ENCODE assay signal across 10 mouse cellular contexts in genomic region chr4:148074521-148075189, GRCm38 (mm10). TPM values are rescaled to one million over a fixed set of nuclear protein-coding genes. Genes with fewer than 3 reads are reported as not detected.
DNase-seq lines count a peak whose midpoint lies in the region; ATAC-seq and TF ChIP-seq lines count a peak whose summit lies in the region.
"Had no signal": no experiment of that assay in that cellular context is flagged by ENCODE, and none has a peak within 500 bp of the region (broad histone marks: within the 10 kb centered on the region; RNA-seq: fewer than 3 reads in every experiment).

No protein-coding gene starts in this region.

- H3K36me3 ChIP-seq in embryonic facial prominence, embryonic 13.5 days: no peaks in the 10 kb centered on the region; the same call in 1 of the 2 replicates
- peaks cover 1% of the 10 kb centered on the region; the same call in 1 of the 2 replicates for H3K36me3 ChIP-seq in intestine, postnatal 0 days (ENCODE audit: control insufficient read depth, insufficient read depth)
- no peaks in the 10 kb centered on the region for H3K36me3 ChIP-seq in neural tube, embryonic 13.5 days

- H3K4me2 ChIP-seq in embryonic facial prominence, embryonic 13.5 days: peak overlapping the region; percentile 58
- H3K4me2 ChIP-seq in intestine, postnatal 0 days (replicated peaks; ENCODE audit: low read depth): peak overlapping the region; percentile 65
- H3K4me2 ChIP-seq in neural tube, embryonic 13.5 days: peak overlapping the region; percentile 54

- H3K27me3 ChIP-seq in embryonic facial prominence, embryonic 13.5 days: no peaks in the 10 kb centered on the region
- no peaks in the 10 kb centered on the region for H3K27me3 ChIP-seq in intestine, postnatal 0 days (replicated peaks; ENCODE audit: control insufficient read depth, insufficient read depth, low read length)
- H3K27me3 ChIP-seq in neural tube, embryonic 13.5 days: no peaks in the 10 kb centered on the region
- H3K27me3 ChIP-seq: Patski had no signal

- no peak for ATAC-seq in embryonic facial prominence, embryonic 13.5 days (ENCODE audit: insufficient number of reproducible peaks, insufficient read depth, low FRiP score, low TSS enrichment, low read depth)
- ATAC-seq in intestine, postnatal 0 days: no peak
- peak; percentile 12; the same call in 1 of the 2 replicates for ATAC-seq in neural tube, embryonic 13.5 days (ENCODE audit: low read depth)
- ATAC-seq: Patski had no signal

- DNase-seq in gastrocnemius, adult 2 months: no peak
- no peak for DNase-seq in gastrocnemius, postnatal 4 days (ENCODE audit: low spot score in 2 of 2)
- DNase-seq in CD4-positive, CD25-positive, alpha-beta regulatory T cell, adult 2 months (ENCODE audit: low read depth, low spot score): peak; percentile 67
- DNase-seq in frontal cortex, adult 2 months (ENCODE audit: extremely low spot score in 1 of 2, low spot score in 1 of 2): no peak
- DNase-seq in urinary bladder, postnatal 25 days (ENCODE audit: low spot score): no peak

- intact Hi-C loops in gastrocnemius, adult 2 months (cut with DNase I): no loop called here

- TF ChIP-seq CTCF in gastrocnemius, adult 2 months (IDR thresholded peaks at IDR 0.05): peak; percentile 57
- TF ChIP-seq CTCF in intestine, postnatal 0 days (IDR thresholded peaks at IDR 0.05; ENCODE audit: low read depth): peak; percentile 64

- peak overlapping the region; percentile 63 for H3K4me3 ChIP-seq in gastrocnemius, adult 2 months
- H3K4me3 ChIP-seq in embryonic facial prominence, embryonic 13.5 days: peak overlapping the region; percentile 37
- peak overlapping the region; percentile 31 for H3K4me3 ChIP-seq in intestine, postnatal 0 days (ENCODE audit: low read depth, low read length)
- H3K4me3 ChIP-seq in neural tube, embryonic 13.5 days: peak overlapping the region; percentile 29
- H3K4me3 ChIP-seq: myocyte had no signal

- H3K9ac ChIP-seq in embryonic facial prominence, embryonic 13.5 days: peak overlapping the region; percentile 57
- no peak overlapping the region for H3K9ac ChIP-seq in intestine, postnatal 0 days (ENCODE audit: low read depth, low read length)
- 0 out of 2 replicates have a peak overlapping the region, but pooled peaks have one; percentile 3 for H3K9ac ChIP-seq in neural tube, embryonic 13.5 days

- peaks cover 3% of the 10 kb centered on the region; the same call in 1 of the 2 replicates for H3K4me1 ChIP-seq in embryonic facial prominence, embryonic 13.5 days
- H3K4me1 ChIP-seq in intestine, postnatal 0 days (replicated peaks; ENCODE audit: control insufficient read depth, insufficient read depth, low read length): 0 out of 2 replicates have a peak, but pooled peaks cover 2% of the 10 kb centered on the region
- 0 out of 2 replicates have a peak, but pooled peaks cover 9% of the 10 kb centered on the region for H3K4me1 ChIP-seq in neural tube, embryonic 13.5 days (replicated peaks)

- 47% methylated on average over 17 of the region's 17 CpGs for WGBS in embryonic facial prominence, embryonic 13.5 days
- 33% methylated on average over 17 of the region's 17 CpGs for WGBS in intestine, postnatal 0 days
- WGBS in neural tube, embryonic 13.5 days: 53% methylated on average over 17 of the region's 17 CpGs

- no peaks in the 10 kb centered on the region for H3K9me3 ChIP-seq in embryonic facial prominence, embryonic 13.5 days
- no peaks in the 10 kb centered on the region for H3K9me3 ChIP-seq in intestine, postnatal 0 days (ENCODE audit: control insufficient read depth)
- H3K9me3 ChIP-seq in neural tube, embryonic 13.5 days: no peaks in the 10 kb centered on the region

- H3K27ac ChIP-seq in gastrocnemius, adult 2 months: peak overlapping the region; percentile 72
- no peak overlapping the region for H3K27ac ChIP-seq in embryonic facial prominence, embryonic 13.5 days
- H3K27ac ChIP-seq in intestine, postnatal 0 days (ENCODE audit: low read depth, low read length): no peak overlapping the region
- no peak overlapping the region for H3K27ac ChIP-seq in neural tube, embryonic 13.5 days (replicated peaks)

RNA-seq across cellular contexts. Expression of gene Agtrap, which starts 13.2 kb away (rescaled TPM):
- total RNA-seq in gastrocnemius, adult 2 months (2021): 10 to 100 TPM in 1 of 2 experiments, 1 to 10 TPM in 1; 9.8 to 12.6 TPM
- total RNA-seq in gastrocnemius, postnatal 4 days (2021): 10 to 100 TPM; 20.5 to 22.7 TPM
- polyA plus RNA-seq in embryonic facial prominence, embryonic 13.5 days (2015; fragmentation: Nextera tagmentation; extraction: Ambion mirVana): 9.7 and 10.1 TPM in 2 replicates
- polyA plus RNA-seq in intestine, postnatal 0 days (2015; fragmentation: Nextera tagmentation; extraction: Ambion mirVana): 27.7 and 31.3 TPM in 2 replicates
- polyA plus RNA-seq in neural tube, embryonic 13.5 days (2015; fragmentation: Nextera tagmentation; extraction: Ambion mirVana): 6.5 and 7.3 TPM in 2 replicates
- 7.5 and 9.6 TPM in 2 replicates for polyA plus RNA-seq in frontal cortex, adult 2 months (2012; rRNA removed)

RNA-seq across cellular contexts. Expression of gene Mthfr, which starts 35.8 kb away (rescaled TPM):
- total RNA-seq in gastrocnemius, adult 2 months (2021): 10 to 100 TPM in 1 of 2 experiments, 1 to 10 TPM in 1; 6.9 to 14.2 TPM
- total RNA-seq in gastrocnemius, postnatal 4 days (2021): 10 to 100 TPM; 30.2 to 32.2 TPM
- 20.8 and 22.4 TPM in 2 replicates for polyA plus RNA-seq in embryonic facial prominence, embryonic 13.5 days (2015; fragmentation: Nextera tagmentation; extraction: Ambion mirVana)
- 11.7 and 12.6 TPM in 2 replicates for polyA plus RNA-seq in intestine, postnatal 0 days (2015; fragmentation: Nextera tagmentation; extraction: Ambion mirVana)
- polyA plus RNA-seq in neural tube, embryonic 13.5 days (2015; fragmentation: Nextera tagmentation; extraction: Ambion mirVana): 19.9 and 20.9 TPM in 2 replicates
- polyA plus RNA-seq in frontal cortex, adult 2 months (2012; rRNA removed): 28.7 and 34.2 TPM in 2 replicates

RNA-seq across cellular contexts. Expression of gene Clcn6, which starts 36.0 kb away (rescaled TPM):
- 1 to 10 TPM; 4.7 to 5.0 TPM for total RNA-seq in gastrocnemius, adult 2 months (2021)
- total RNA-seq in gastrocnemius, postnatal 4 days (2021): 10 to 100 TPM; 13.6 to 14.4 TPM
- polyA plus RNA-seq in embryonic facial prominence, embryonic 13.5 days (2015; fragmentation: Nextera tagmentation; extraction: Ambion mirVana): 8.7 and 8.8 TPM in 2 replicates
- polyA plus RNA-seq in intestine, postnatal 0 days (2015; fragmentation: Nextera tagmentation; extraction: Ambion mirVana): 2.5 and 3.1 TPM in 2 replicates
- polyA plus RNA-seq in neural tube, embryonic 13.5 days (2015; fragmentation: Nextera tagmentation; extraction: Ambion mirVana): 31.7 and 32.4 TPM in 2 replicates
- polyA plus RNA-seq in frontal cortex, adult 2 months (2012; rRNA removed): 42.8 and 46.9 TPM in 2 replicates

RNA-seq across cellular contexts. Expression of gene Mad2l2, which starts 55.5 kb away (rescaled TPM):
- 10 to 100 TPM; 10.3 to 18.0 TPM for total RNA-seq in gastrocnemius, adult 2 months (2021)
- 10 to 100 TPM; 19.0 to 20.4 TPM for total RNA-seq in gastrocnemius, postnatal 4 days (2021)
- 70.6 and 76.3 TPM in 2 replicates for polyA plus RNA-seq in embryonic facial prominence, embryonic 13.5 days (2015; fragmentation: Nextera tagmentation; extraction: Ambion mirVana)
- polyA plus RNA-seq in intestine, postnatal 0 days (2015; fragmentation: Nextera tagmentation; extraction: Ambion mirVana): 22.6 and 24.9 TPM in 2 replicates
- polyA plus RNA-seq in neural tube, embryonic 13.5 days (2015; fragmentation: Nextera tagmentation; extraction: Ambion mirVana): 98.7 and 116 TPM in 2 replicates
- 24.8 and 27.8 TPM in 2 replicates for polyA plus RNA-seq in frontal cortex, adult 2 months (2012; rRNA removed)

RNA-seq across cellular contexts. Expression of gene Draxin, which starts 55.8 kb away (rescaled TPM):
- total RNA-seq in gastrocnemius, adult 2 months (2021): under 1 TPM in 1 of 2 experiments, not detected in 1; 0.03 TPM
- total RNA-seq in gastrocnemius, postnatal 4 days (2021): under 1 TPM; 0.39 to 0.44 TPM
- polyA plus RNA-seq in embryonic facial prominence, embryonic 13.5 days (2015; fragmentation: Nextera tagmentation; extraction: Ambion mirVana): 0.78 and 1.1 TPM in 2 replicates
- polyA plus RNA-seq in intestine, postnatal 0 days (2015; fragmentation: Nextera tagmentation; extraction: Ambion mirVana): 0.03 and 0.05 TPM in 2 replicates
- 14.0 and 14.3 TPM in 2 replicates for polyA plus RNA-seq in neural tube, embryonic 13.5 days (2015; fragmentation: Nextera tagmentation; extraction: Ambion mirVana)
- polyA plus RNA-seq in frontal cortex, adult 2 months (2012; rRNA removed): 0.97 and 1.2 TPM in 2 replicates
